Mouse (Mus musculus) spleen, adult 2 months (tissue): Measurements from ENCODE around the gene Ifna7. TPM values are rescaled to one million over a fixed set of nuclear protein-coding genes. Genes with fewer than 3 reads are reported as not detected.
"Not testable (repeated sequence)": the region's sequence is repeated elsewhere in the genome, so short reads cannot be mapped to it uniquely, and the experiment has no call there.

ENCODE experiments used
- DNase-seq, 2 experiments: peaks; one replicate each; pipeline versions ENCODE4 v3.0.0 to v3.0.0-alpha.2; 2012 to 2021; ENCODE audit warnings: low spot score in 2 of 2, low read depth in 1 of 2
- H3K27ac ChIP-seq: fragments of 200-500 bp; 2 replicates; pipeline ENCODE4 v1.5.1; 2012; ENCODE audit warnings: low read length, inconsistent platforms; ENCODE audit not compliant: insufficient read depth
- H3K27me3 ChIP-seq: fragments of 200-500 bp; 2 replicates; pipeline ENCODE4 v1.6.1; 2012; ENCODE audit warnings: mild to moderate bottlenecking, moderate library complexity, low read length, inconsistent platforms; ENCODE audit not compliant: control insufficient read depth, insufficient read depth
- H3K36me3 ChIP-seq: fragments of 200-500 bp; 2 replicates; pipeline ENCODE4 v1.6.1; 2012; ENCODE audit warnings: mild to moderate bottlenecking, low read length, inconsistent platforms; ENCODE audit not compliant: control insufficient read depth, insufficient read depth
- H3K4me1 ChIP-seq: fragments of 200-500 bp; 2 replicates; pipeline ENCODE4 v1.6.1; 2011; ENCODE audit warnings: inconsistent platforms; ENCODE audit not compliant: control insufficient read depth, insufficient read depth, insufficient read length
- H3K4me3 ChIP-seq: fragments of 200-500 bp; 2 replicates; pipeline ENCODE4 v1.5.1; 2011; ENCODE audit warnings: mild to moderate bottlenecking, inconsistent platforms; ENCODE audit not compliant: insufficient read depth, insufficient read length; ENCODE audit errors: extremely low read depth
- POLR2A ChIP-seq: fragments of 200-500 bp; IDR thresholded peaks from 2 replicates; pipeline ENCODE4 v1.6.1; 2011; ENCODE audit warnings: low read depth, low read length, inconsistent platforms
- WGBS: fragments of 180-500 bp; shearing (Covaris S2); methylation state at CpG from one replicate; pipeline ENCODE4 v1.1.7; 2018; 5-methylcytosine and 5-hydroxymethylcytosine counted together
- polyA plus RNA-seq: library from polyadenylated mRNA; depleted of rRNA; stranded (reverse); fragments of >200 nt; gene quantifications from 2 replicates; pipeline ENCODE4 v1.2.3, GENCODE M21; 2012; rRNA removed

Gene Ifna7
- polyA plus RNA-seq: not detected in 2 replicates

GRCm38 (mm10) chr4:88815928-88816327 is at the start of gene Ifna7:
Ifna7 (plus strand) TSS chr4:88816228.
- Histone ChIP-seq H3K27ac (no peak within 1 kb of the TSS), H3K36me3 (no peaks in the 10 kb centered on the region), H3K4me3 (no peak within 1 kb of the TSS), H3K4me1 (no peaks in the 10 kb centered on the region), H3K27me3 (no peaks in the 10 kb centered on the region)
- WGBS: 61% methylated on average over 3 of the region's 3 CpGs
- TF ChIP-seq POLR2A: no peak
- no peak for DNase-seq

GRCm38 (mm10) chr4:88773534-88773933 is 42.5 kb upstream of the Ifna7 start, which contains the start of gene Gm13290:
Gm13290 (plus strand) TSS chr4:88773834.
- H3K36me3 ChIP-seq, H3K4me3 ChIP-seq, H3K27me3 ChIP-seq, H3K4me1 ChIP-seq, DNase-seq, H3K27ac ChIP-seq: not testable (repeated sequence)
- WGBS: no CpG with 5 or more reads among the region's 32 CpGs

GRCm38 (mm10) chr4:88776622-88777021 is 39.4 kb upstream of the Ifna7 start, which contains the start of gene Gm13289:
Gm13289 (plus strand) TSS chr4:88776922.
- not testable (repeated sequence) for DNase-seq, H3K4me1 ChIP-seq, H3K4me3 ChIP-seq, H3K27ac ChIP-seq, H3K36me3 ChIP-seq, H3K27me3 ChIP-seq
- WGBS: no CpG with 5 or more reads among the region's 29 CpGs

GRCm38 (mm10) chr4:88779550-88779949 is 36.5 kb upstream of the Ifna7 start, which contains the start of gene Gm13272:
Gm13272 (plus strand) TSS chr4:88779850.
- not testable (repeated sequence) for H3K4me1 ChIP-seq, H3K27me3 ChIP-seq, H3K4me3 ChIP-seq, H3K27ac ChIP-seq, DNase-seq, H3K36me3 ChIP-seq
- WGBS: no CpG with 5 or more reads among the region's 29 CpGs

GRCm38 (mm10) chr4:88780320-88780719 is 35.7 kb upstream of the Ifna7 start:
- H3K4me3 ChIP-seq, H3K27ac ChIP-seq, H3K36me3 ChIP-seq, DNase-seq, H3K4me1 ChIP-seq, H3K27me3 ChIP-seq: not testable (repeated sequence)
- 69% methylated on average over 16 of the region's 18 CpGs for WGBS

- WGBS: 2% methylated on average over 5 of the region's 7 CpGs
- H3K4me1 ChIP-seq, H3K27me3 ChIP-seq, DNase-seq, H3K36me3 ChIP-seq: not testable (repeated sequence)
- Histone ChIP-seq H3K4me3 (peak within 1 kb of the TSS; percentile 39; the same call in 1 of the 2 replicates), H3K27ac (0 out of 2 replicates have a peak within 1 kb of the TSS, but pooled peaks have one; percentile 22)
Observed at GRCm38 (mm10) chr4:88781831-88782230, 34.2 kb upstream of the Ifna7 start, which contains the start of gene Ifnz. Ifnz (plus strand) TSS chr4:88782131.

GRCm38 (mm10) chr4:88782335-88782734 is 33.7 kb upstream of the Ifna7 start:
- Histone ChIP-seq H3K4me3 (peak overlapping the region; percentile 39; the same call in 1 of the 2 replicates), H3K27ac (0 out of 2 replicates have a peak overlapping the region, but pooled peaks have one; percentile 22)
- H3K27me3 ChIP-seq, H3K4me1 ChIP-seq, H3K36me3 ChIP-seq, DNase-seq: not testable (repeated sequence)
- WGBS: 0% methylated on average over 3 of the region's 31 CpGs

- H3K4me1 ChIP-seq, H3K4me3 ChIP-seq, DNase-seq, H3K36me3 ChIP-seq, H3K27me3 ChIP-seq, H3K27ac ChIP-seq: not testable (repeated sequence)
- WGBS: no CpG with 5 or more reads among the region's 27 CpGs
Observed at GRCm38 (mm10) chr4:88785409-88785808, 30.6 kb upstream of the Ifna7 start, which contains the start of gene Gm13276. Gm13276 (plus strand) TSS chr4:88785709.
